Mouse (Mus musculus) yolk sac, embryonic 10.5 days (tissue): ENCODE measurements around the gene Nacad.

Source experiments
- DNase-seq: peaks from one replicate; pipeline ENCODE4 v3.0.0-alpha.2; 2017; ENCODE audit warnings: low spot score

The Nacad gene

DNA sequence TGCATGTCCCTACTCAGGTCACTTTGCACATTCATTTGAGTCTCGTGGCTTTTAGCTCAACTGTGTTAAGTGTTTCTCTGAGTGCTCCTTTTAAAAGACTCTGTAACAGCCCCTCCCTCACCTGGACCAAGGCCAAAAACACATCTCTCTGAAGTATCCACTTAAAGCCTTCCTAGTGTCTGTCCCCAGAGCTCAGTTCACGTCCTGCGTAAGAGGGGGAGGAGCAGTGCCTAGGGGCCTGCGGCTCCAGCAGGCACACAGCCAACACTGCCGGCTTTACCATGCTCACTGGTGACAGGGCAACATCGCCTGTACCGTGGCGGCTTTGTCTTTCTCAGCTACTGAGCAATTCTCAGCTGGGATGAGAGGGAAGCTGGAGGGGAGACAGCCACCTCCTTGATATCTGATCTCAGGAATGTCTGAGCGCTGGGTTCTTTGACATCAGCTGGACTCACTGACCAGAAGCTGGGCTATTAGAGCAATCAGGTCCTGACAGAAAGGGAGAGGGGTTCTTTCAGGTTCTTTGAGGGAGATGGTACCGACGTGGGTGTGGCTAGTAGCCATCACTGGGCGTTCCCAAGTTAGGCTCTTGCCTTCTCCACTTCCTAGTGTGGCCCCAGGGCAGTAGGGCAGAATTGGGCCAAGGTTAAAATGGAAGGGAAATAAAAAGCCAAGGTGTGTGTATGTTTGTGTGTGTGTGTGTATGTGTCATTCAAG lies 1.8 kb downstream of the Nacad start:
- no peak for DNase-seq

DNA sequence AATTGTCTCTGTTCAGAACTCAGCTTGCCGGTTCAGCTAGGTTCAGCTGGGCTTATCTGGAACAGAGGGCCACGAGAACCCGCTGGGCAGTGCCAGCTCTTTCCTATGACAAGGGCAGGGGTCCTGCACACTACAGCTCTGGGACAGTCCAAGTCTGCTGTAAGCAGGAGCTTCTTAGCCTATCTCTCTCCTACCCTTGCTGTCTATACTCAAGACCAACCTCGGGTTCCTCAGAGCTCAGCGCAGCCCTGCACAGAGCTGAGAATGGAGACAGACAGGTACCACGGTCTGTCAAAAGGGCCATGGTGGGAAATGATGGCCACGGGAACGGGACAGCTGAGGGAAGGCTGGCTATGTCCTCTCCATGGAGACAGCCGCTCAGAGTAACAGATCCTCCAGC lies 2.6 kb downstream of the Nacad start:
- DNase-seq = no peak

DNA sequence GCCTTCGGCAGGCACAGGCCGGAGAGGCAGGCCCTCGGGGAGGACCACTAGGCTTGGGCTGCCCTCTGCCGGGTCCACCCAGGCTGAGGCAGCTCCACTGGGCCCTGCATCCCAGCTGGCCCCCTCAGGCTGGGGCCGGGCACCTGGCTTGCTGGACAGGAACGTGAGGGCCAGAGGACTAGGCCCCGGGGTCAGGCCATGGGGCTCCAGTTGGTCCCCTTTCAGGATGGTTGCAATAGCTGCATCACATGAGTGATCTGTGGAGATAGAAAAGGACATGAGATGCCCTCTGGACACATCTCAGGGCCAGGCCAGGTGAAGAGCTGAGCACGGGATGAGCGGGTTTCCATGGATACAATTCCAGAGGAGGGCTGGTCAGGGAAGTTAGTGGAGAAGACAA lies 3.2 kb downstream of the Nacad start:
- no peak for DNase-seq

DNA sequence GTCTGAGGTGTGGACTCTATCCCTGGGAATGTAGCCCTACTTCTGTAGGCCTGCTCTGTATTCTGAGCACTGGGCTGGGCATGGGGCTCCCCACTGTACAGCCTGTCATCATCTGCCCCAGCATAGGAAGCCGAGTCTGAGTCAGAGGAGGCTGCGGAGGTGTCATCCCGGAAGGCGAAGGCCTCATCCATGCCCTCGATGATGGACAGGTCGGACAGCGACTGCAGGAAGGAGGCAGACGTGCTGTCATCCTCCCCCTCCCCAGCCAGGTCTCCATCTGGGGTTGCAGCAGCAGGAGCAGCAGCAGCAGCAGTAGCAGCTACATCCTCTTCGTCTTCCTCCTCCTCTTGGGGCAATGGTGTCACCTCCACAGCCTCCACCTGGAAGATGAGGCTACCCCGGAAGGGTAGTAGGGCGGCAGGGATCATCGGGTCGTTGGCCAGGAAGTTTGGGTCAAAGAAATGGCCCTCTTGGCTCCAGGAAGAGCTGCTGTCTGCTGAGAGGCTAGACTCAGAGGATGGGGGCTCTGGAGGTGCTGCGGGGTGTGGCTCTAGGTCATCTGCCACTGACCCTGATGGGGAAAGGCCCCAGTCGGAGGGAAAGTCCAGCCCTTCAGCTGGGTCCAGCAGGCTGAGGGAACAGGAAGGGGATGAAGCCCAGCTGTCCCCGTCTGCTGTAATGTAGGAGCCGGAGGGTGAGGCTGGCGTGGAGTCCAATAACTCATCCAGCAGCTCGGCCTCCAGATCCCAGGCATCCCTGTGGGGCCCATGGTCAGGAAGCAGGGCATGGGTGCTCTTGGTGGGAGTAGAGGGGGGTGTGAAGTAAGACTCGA lies 4.0 kb downstream of the Nacad start:
- no peak for DNase-seq

DNA sequence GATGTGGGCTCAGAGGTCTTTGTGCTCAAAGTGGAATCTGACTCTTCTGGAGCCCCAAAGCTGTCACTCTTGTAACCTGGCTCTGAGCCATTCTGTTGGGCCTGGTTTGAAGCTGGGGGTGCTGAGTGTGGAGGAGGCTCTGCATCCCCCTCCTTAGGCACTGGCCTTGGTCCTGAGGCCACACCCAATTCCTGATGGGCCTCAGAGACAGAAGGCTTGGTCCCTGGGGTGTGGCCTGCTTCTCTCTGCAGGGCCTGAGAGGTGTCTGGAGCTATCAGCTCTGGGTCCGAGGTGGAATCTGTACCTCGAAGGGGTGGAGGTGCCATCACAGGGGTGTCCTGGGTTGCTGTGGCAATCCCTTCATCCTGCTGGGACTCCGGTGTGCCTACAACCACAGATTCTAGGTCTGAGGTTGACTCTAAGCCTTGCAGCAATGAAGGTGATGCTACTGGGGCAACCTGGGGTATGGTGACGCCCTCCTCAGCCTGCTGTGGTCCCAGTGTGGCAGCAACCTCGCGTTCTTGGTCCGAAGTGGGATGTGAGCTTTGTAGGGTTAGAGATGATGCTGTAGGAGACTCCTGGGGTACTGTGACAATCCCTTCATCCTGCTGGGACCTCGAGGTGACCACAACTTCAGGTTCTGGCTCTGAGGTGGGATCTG lies 5.4 kb downstream of the Nacad start:
- no peak for DNase-seq

DNA sequence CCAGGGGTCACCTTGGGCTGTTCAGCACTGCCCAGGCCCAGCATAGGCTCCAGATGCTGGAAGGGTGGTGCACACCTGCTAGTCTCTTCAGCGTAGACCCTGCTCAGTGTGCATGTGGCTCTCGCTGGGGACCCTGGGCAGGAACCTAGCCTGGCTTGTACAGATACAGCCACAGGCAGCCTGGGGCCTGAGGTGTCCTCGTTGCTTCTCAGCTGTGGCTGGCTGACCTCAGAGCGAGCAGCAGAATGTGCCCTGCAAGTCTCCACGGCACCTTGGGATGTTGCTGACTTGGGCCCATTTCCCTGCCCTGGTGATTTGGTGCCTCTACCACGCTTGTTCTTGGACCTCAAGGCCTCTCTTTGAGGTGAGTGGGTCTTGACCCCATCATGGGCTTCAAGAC lies 6.0 kb downstream of the Nacad start:
- no peak for DNase-seq

DNA sequence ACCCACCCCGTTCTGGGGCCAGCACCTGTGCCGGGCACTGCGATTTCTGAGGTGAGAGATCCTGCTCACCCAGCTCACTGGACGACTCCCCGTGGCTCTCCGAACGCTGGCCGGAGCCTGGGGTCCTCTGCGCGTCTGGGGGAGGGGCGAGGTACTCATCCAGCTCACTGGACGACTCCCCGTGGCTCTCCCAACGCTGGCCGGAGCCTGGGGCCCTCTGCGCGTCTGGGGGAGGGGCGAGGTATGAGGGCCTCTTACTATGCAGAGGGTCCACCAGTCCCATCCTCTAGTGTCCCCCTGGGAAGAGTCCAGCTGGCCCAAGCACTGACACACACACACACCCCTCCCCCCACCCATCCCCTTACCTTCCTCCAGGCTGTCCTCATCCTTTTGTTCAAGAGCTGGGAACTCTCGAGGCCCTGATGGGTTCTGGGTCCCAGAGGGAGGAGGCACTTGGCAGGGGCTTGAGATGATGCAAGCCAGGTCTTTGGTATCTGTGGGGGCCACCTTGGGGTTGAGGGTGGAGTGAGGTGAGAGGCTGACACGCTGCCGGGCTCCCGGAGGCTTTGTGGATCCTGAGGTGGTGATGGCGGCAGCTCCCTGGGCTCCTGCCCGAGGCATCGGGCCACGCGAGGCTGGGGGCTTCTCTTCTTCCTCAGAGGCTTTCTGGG lies 6.7 kb downstream of the Nacad start:
- no peak for DNase-seq

DNA sequence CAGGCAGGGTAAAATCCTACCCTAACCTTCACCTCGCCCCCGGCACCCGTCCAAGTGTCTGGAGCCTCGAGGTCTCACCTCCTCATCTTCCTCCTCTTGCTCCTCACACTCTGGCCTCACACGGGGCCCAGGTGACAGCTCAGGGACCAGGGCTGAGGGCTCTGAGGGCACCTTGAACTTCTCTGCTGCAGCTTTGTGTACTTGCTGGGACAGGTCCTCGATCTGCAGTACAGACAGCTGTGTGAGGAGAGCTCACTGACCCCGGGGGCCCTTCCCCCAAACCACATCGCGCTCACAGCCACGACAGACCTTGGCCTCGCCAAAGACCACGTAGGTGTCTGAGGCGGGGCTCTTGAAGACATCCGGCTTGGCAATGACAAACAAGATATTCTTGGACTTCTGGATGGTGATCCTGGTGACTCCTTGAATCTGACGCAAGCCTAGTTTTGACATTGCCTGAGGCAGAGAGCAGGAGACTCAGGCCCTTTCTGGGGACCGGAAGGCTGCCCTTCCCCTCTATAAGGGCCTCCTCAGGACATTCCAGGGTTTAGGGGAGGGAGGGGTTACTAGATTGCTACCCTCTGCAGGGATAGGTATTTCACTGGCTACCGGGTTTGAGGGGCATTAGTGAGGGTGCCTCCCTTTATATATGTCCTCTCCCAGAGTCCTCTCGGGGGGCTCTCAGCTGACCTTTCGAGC lies 7.5 kb downstream of the Nacad start:
- no peak for DNase-seq

DNA sequence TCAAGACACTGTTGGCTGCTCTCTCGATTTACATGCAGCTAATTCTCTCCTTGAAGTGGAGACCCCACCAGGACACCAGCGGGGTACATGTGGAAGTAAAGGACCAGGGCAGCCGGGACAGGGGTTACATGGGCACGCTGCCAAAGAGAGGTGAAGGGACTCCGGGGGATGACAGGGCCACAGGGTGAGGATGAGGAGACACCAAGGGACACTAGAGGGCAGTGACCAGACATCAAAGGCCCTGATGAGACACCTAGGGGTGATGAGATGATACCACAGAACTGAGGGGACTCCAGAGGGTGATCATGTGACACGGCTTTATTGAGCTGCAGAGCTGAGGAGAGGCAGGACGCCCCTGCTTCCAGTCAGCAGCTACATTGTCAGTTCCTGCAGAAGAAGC lies 8.3 kb downstream of the Nacad start:
- DNase-seq = no peak

DNA sequence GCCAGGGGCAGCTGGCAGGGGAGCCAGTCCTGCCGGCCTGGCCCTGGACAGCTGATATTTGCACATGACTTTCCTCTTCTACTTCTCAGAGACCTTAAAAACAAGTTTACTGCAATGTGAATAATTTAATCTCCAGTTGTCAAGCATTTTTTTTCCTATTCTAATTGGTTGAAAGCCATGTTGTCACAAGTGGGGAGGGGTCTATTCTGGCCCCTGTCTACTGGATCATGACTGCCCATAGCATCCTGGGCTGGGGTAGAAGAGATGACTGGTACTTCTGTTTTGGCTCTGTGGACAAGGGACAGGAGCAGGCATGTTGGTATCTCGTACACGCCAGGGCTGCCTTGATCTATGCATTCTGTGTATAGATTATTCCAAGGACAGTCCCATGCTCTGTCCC lies 9.2 kb downstream of the Nacad start:
- DNase-seq = no peak

DNA sequence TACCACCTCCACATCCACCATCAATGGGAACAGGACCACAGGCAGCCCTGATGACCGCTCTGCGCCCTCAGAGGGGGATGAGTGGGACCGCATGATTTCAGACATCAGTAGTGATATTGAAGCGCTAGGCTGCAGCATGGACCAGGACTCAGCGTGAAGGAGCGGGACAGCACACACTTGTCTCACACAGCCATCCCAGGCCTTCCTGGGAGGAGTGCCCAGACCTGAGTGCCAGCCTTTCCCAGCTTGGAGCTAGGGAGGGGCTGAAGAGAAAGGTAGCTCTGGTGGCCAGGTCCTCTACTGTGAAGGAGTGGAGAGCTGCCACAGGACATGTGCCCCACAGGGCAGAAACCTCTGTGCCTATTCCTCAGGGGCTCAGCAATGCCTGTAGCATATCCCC lies 9.6 kb downstream of the Nacad start:
- no peak for DNase-seq

DNA sequence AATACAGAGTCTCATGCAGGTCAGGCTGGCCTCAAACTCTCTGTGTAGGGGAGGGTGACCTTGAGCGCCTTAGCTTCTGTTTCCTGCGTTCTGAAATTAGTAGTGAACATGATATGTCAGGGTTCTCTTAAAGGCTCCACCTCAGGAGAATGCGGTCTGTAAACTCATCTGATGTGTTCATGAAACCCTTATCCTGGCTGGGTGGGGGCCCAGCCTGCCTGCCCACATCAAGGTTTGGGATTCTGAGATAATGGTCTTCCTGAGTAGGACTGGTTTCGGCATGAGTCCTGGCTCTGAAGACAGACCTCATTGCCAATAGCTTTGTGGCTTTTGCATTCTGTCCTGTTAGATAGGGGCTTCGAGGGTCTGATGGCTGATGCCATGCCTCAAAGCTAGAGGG lies 10.5 kb downstream of the Nacad start:
- DNase-seq = no peak

DNA sequence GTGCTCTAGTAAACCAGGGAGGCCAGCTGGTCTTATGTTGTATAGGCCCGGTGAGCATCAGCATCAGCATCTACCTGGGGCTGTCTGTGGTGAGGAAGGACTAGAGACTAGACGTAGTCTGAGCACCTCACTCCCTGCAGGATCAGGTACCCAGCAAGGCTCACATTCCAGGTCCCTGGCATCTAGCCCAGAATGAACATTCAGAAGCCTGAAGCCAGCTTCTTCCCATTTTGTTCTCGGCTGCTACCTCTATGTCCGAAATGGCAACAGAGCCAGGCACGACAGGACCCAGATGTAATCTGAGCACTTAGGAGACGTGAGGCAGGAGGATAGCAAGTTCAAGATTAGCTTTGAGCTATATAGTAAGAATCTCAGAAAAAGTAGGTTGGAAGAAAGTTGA lies 11.0 kb downstream of the Nacad start:
- DNase-seq = no peak

DNA sequence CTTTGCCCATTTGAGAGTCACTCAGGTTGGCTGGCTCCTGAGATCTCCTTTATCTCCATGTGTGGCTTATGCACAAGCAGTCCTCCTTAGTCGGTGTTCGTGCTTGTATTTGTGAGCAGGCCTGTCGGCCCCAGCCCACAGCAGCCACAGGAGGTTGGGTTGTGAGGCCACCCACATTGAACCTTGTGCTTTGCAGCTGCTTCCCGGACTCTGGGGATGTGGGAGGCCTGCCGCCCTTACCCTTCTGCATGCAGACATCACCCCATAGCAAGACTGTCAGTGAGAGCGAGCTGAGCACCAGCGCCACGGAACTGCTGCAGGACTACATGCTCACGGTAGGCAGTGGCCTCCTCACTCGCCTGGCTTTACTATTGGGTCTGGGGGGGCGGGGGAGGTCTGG lies 12.4 kb downstream of the Nacad start:
- DNase-seq = no peak

DNA sequence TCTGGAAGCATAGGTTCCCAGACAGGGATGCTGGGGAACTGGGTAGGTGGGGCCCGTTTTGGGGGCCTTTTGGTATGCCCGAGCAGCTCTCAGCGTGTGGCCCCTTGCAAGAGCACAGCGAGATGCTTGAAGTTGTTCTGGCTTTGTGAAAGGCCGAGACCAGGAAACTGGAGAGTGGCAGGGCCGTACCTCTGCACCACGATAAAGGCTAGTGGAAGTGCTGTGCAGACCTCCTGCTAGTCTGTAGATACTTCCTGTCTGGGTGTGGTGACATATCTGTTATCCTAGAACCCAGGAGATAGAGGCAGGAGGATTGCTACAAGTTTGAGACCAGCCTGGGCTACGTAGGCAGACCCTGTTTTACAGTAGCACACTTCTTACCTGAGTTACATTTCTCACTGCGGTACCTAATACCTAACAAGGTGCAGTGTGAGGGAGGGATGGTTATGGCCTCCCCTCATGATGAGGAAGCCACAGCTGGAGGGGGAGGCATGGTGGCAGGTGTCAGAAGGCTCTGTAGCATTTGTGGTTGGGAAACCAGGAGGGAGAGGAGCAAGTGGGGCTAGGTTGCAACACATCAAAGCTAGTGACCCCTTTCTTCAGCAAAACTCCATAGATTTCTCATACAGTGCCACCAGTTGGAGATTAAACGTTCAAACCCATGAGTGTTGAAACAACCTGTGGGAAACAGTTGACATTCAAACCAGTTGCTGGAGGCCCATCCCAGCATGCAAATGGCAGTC lies 14.7 kb downstream of the Nacad start:
- no peak for DNase-seq

DNA sequence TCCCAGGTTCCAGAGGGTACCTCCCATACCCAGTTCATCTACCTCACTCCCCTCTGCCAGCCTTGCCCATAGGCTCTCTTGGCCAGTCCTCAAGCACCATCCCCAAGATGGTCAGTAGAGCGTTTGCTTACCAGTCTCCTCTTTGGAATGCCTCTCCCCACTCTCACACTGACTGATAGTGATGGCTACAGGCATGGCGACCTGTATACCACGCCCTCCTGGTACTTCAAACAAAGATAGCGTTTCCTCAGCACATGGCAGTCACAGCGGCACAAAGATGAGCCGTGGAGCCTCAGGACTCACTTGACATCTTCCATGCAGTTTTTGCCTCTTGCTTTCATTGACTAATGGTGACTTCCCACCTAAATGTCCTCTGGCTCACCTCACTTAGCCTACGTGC lies 16.0 kb downstream of the Nacad start:
- no peak for DNase-seq

DNA sequence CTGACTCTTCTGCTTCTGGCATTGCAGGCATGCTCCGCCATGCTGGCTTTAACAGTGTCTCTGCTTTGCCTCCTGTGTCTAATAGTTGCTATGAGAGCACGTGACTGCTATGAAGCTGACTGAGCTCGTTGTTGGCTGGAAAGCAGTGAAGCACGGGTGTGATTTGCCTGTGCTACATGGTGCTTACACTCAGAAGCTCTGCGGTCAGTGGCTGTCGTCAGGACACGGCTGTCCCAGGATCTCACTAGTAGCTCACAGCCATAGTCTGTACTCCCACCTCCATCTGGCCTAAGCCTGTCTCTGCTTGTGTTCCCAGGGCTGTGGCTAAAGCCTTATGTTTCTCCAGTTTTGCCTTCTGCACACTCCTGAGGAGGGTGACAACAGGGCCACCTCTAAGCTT lies 17.6 kb downstream of the Nacad start:
- DNase-seq = no peak

DNA sequence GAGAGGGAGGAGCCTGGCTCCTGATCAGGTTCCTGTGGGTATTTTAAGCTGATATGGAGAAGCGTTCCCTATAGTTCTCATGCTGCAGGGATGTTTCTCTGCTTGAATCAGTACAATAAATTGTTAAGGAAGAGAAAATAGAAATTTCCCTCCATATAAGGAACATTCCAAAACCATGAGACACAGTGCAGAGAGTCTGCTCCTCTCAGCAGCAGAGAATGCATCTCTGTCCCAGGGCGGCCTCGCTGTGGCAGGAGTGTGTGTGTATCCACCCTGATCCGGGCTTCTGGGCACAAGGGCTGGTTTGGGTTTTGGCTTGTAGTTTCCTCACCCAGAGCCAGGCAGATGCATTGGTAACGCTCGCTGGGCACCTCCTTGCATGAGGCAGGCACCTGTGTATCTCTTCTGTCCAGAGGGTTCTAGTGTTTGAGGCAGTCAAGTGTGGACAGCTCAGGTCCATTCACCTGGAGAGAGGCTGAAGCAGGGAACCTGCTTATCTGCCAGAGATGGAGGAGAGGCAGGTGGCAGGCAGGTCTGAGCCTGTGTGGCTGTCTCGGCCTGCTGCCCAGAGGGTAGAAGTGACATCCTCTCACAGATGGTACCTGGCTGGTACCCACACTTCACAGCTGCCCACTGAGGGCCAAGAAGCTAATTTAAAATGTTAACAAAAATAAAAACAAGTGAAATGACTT lies 18.5 kb downstream of the Nacad start:
- no peak for DNase-seq

DNA sequence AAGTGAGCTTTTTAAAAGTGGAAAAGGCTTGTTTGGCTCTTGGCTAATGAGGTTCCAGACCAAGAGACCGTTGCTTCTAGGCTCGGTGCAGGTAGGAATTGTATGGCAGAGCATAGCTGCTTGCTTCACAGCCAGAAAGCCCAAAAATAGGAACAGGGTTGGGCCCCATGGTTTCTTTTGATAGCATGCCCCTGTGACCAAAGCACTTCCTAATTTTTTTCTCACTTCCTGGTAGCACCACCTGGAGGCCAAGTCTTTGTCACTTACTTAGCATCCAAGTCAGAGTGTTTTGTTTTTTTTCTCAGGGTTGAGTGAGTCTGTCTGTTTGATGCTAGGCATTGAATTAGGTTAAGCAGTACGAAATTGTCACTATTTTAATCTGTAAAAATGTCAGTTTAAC lies 19.2 kb downstream of the Nacad start:
- no peak for DNase-seq

DNA sequence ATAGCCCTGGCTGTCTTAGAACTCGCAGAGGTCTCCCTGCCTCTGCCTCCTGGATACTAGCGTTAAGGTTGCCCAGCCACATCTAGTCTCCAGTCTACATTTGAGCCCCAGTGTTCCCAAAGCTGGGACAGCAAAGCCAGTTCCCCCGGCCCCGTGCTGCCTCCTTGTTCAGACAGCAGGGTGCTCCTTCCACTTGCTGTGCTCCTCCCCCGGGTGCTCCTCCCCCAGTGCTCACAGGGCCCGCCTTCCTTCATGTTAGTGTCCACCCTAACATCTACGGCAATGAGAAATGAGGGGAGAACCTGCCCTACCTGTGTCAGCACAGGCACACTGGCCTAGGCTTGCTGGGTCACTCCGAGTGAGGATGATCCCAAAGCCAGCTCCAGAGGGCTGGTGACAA lies 20.1 kb downstream of the Nacad start:
- no peak for DNase-seq

DNA sequence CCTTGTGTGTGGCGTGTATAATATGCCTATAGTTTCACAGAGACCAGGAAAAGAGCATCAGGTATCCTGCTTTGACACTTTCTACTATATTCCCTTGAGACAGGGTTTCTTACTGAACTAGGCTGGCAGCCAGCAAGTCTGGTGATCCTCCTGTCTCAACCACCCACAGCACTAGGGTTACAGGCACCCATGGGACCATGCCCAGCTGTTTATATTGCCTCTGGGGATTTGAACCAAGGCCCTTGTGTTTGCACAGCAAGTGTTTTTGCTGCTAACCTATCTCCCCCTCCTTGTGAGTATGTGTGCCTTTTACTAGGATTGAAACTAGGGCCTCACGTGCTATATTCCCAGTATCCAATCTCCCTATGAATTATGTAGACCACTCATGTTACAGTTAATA lies 24.3 kb downstream of the Nacad start:
- DNase-seq = no peak
